Mouse (Mus musculus) right cerebral cortex, postnatal 25 days (tissue): ENCODE measurements around the gene Phf21b.
"Not testable (repeated sequence)": the region's sequence is repeated elsewhere in the genome, so short reads cannot be mapped to it uniquely, and the experiment has no call there.

ENCODE experiments used
- DNase-seq: peaks from one replicate; pipeline ENCODE4 v3.0.0; 2022

Phf21b gene

DNA sequence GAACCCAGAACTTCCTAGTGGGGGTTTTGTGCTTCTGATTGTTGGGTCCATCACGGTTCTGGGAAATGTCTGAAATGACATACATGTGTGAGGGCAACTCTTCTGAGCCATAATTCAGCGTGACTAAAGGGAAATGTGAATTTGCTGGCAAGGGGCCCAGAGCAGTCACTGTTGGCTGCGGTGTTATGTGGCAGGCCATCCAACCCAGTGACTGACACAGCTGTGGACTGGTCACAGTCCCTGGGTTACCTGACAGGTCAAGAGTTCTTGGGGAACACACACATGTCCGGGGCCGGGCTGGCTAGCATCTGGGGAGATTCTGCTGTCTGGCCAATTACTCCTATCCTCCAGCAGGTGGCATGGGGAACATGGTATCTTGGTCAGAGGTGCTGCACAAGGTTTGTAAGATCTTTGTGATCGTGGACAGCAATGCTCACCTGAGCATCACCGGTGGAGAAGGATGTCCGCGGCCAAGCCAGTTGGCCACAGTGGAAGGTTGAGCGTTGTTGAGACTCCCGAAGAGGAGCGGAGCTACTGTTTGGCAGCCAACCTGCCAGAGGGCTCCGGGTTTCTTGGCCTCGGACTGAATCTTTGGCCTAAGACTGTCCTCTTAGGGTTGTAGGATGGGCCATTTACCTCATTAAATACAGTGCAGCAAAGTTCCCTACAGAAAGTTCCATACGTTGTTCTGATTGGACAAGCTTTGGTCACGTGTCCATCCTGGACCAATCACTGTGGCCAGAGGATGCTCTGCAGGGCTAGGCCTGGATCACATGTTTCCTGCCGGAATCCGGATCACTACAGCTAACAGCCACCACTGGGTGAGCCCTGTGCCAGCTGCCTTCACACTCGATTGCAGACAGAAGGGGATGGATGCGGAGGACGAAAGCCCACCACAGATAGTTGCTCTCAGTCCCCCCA is 83.4 kb downstream of the Phf21b start:
- no peak for DNase-seq

DNA sequence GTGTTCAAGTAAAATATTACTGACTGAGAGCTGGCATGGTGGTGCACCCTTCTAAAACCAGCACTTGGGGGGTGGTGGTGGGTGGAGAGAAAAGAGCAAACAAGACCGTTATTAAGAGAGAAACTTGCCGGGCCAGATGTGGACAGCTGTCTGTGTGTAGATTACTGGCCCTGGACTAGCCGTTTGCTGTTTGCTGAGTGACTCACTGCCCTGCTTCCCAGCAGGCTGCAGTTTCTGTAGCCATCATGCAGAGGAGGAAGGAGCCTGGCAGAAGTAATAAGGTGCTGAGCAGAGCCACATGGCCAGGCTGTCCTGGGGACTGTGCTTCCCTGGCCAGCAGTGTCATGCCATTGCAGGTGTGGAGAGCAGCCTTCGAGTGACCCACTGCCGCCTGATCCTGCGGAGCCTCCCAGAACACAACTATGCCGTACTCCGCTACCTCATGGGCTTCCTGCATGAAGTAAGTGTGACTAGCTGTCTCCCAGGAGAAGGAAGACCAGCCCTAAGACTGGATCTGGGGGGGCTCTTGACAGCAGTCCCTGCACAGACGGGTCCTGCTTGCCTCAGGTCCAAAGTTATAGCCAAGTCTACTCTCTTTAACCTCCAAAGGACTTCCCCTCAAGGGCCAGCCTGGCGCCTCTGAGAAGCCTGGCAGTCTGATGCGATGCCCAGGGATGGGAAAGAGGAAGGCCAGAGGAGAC is 86.1 kb downstream of the Phf21b start:
- DNase-seq: no peak

DNA sequence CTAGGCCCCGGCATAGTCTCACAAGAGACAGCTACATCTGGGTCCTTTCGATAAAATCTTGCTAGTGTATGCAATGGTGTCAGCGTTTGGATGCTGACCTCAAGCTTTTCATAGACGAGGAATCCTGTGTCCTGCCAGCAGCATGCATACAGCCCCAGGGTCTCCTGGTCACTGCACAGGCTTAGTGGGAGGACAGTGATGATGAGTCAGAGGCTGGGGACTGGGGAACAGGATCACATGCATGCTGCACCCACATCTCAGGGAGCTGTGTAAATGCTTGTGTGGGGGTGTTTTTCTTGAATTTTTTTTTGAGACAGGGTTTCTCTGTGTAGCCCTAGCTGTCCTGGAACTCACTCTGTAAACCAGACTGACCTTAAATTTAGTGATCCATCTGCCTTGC is 87.3 kb downstream of the Phf21b start:
- DNase-seq: not testable (repeated sequence)

DNA sequence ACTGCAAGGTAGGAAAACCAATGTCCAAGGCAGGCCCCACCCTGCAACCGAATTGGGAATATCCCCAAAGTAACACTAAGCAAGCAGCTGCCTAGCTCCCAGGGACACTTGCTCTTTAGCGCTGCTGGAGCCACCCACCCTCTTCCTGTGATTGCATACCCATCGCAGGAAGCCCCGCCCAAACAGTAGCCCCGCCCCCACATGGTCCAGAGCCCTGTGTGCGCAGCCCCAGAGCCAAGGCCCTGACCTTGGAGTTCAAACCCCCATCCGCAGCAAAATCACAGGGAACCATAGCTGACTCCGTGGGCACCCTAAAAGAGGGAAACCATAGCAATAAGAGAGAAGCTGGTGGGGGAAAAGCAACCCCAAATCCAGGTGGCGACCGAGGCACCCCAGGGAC is 89.2 kb downstream of the Phf21b start:
- no peak for DNase-seq

DNA sequence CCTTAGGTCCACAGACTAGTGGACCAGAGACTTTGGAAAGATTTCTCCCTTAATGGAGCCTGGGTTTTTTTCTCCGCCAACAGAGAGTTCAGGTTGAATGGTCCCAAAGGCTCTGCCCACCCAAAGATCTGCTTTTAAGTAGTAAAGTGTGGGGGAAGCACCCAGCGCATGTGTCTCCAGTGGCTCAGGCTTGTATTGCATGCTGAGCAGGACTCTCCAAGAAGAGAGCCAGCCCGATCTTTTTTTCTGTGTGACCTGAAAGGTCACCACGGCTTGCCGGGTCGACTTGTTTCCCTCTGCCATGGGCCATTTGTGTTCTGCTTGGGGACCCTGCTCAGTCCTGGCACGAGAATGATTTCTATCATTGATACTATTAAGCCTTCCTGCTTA is 92.4 kb downstream of the Phf21b start:
- no peak for DNase-seq

DNA sequence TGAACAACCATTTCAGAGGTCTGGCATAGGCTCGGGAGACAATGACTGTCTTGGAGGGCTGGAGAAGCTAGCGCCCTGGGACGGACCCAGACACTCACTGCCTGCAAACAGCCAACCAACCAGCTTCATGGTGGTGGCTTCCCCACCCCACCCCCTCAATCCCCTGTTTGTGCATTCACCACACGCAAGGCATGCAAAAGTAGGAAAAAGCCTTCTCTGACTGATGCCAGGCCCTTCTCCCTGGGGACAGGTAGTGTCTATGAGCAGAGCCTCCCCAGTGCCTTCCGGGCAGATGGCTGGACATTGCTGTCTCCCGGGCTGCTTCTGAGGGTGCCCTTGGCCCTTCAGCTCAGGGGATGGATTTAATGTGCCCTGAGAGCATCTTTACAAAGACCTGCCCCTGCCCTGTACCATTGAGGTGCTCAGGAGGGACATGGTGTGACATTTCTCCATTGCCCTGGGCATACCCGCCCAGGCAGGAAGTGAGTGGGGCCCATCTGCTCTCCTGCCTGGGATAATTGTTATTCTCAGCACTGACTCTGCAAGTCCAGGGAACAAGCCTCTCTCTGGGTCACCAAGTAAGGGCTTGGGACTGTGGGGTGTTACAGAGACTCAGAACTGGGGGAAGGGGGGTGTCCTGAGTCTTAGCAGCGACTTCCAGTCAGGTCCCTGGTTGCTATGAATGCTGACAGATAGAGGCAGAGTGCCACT is 93.0 kb downstream of the Phf21b start:
- no peak for DNase-seq

DNA sequence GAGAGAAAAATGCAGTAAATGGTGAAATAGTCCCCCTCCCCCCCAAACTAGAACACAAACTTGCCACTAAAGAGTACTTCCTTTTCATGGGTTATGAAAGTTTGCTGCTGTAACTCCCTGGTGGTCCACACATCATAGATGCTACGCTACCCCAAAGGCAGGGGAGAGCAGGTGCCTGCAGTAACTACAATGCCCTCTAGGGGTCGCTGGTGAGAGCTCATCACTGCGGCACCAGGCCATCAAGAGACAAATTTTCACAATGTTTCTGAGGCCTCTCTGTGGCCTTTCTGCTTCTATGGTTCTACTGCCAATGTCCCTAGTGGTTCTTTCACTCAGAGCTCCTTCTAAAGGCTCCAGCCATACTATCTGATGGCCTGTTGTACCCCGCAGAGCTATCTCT is 97.4 kb downstream of the Phf21b start:
- DNase-seq: no peak

DNA sequence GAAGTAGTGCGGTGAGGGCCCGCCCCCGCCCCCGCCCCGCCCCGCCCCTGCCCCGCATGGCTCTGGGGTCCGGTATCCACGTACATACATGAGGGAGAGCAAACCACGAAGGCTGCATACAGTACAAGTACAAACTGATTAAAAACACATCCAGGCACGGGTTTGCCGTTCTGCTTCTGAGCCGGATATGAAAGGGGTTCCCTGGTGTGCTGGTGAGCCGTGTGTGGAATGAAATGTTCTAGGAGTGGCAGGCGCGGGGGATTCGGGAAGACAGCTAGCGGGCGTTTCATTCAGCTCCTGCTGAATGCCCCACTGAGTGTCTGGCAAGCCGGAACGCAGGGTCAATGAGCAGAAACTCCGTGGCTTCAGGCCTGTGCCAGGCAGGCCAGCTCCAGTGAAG is 99.4 kb downstream of the Phf21b start:
- peak; percentile 22 for DNase-seq

DNA sequence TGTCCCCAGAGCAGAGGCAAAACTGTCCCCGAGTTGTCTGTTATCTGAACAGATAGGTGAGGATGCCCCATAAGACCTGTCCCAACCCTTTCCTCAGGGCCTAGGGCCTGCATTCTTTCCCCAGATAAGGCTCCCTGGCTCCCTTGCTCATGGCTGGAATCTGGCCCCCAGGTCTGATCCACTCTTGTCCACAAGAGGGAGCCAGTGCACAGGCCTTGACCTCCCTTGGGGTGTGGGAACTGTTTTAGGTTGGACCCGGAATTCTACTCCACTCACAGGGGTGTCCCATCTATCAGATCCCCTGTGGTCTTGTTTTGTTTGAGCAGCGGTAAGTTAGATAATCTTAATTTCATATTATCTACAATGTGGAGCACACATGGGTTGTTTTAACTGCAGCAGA is 100.9 kb downstream of the Phf21b start:
- DNase-seq: peak; percentile 61

DNA sequence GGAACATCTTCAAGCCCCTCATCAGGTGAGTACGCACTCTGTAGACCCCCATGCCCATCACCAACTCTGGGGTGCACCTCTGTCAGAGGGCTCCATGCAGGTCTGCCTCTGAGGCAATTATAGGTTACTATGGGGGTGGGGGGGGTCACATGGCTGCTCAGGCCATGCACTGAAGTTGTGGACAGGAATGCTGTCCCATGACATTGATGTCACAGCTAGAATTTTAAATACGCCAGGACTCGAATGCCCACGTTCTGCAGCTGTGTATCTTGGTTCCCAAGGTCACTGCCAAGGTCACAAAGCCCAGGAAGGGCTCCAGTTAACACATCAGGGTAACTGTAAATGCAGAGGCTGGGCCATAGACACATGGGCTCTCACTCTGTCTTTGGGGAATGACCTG is 110.0 kb downstream of the Phf21b start:
- DNase-seq: no peak

DNA sequence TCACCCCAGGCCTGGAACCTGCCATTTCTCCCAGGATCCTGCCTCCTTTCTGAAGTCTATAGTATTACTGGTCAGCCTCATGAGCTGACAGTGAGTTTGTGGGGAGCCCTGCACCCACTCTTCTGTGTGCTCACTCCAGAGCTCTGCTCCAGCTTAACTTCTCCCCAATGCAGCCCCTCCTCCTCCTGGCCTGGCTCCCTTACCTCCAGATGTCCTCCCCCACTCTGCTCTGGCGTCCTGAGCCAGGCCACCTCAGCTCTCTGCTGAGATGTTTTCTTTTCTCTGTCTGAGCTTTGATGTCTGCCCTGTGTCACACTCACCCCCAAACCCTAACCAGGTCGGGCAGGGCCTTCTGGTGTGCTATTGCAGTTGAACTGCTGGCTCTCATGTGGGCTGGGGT is 111.5 kb downstream of the Phf21b start:
- no peak for DNase-seq

DNA sequence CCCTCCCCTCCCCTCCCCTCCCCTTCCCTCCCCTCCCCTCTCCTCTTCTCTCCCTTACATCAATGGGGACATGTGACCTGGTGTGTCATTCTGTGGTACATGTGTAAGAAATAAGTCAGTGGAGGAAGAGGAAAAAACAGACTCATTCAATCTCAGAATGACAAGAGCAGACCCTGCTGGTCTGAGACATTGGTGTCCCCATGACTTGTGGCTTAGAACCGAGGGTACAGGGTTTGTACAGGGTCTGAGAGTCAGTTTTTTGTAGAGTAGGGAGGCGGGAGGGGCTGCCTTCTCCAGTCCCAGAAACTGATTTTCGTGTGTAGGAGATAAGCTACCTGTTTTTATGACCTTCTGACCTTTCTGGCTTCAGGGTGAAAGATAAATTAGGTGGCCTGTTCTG is 112.5 kb downstream of the Phf21b start:
- DNase-seq: no peak

DNA sequence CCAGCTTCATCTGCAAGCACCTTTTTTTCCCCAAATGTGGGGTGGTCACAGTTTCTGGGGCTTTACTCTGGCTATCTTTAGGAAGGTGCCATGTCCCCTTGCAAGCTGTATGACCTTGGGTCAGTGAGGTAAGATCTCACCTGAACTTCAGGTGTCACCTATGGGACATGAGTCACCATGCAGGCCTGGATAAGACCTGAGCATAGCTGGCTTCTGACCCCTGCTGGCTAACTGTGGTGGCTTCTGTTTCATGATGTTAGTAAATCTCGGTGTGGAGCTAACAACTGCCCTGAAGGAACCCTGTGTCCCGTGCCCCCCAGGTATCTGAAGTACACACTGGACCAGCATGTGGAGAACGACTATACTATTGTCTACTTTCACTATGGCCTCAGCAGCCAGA is 114.3 kb downstream of the Phf21b start:
- DNase-seq: no peak

DNA sequence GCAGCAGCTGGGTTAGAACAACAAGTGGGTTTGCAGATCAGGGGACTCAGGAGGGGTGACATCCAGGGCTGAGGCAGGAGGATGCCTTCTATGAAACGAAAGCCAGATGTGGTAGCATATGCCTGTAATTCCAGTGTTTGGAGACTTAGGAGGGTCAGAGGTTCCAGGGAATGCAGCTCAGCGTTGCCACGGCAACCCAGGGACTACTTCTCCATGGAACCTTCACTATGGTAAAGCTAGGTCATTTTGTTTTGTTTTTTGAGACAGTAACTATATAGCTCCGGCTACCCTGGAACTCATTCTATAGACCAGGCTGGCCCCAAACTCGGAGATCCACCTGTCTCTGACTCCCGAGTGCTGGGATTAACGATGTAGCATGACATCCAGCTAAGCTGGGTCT is 117.6 kb downstream of the Phf21b start:
- no peak for DNase-seq

DNA sequence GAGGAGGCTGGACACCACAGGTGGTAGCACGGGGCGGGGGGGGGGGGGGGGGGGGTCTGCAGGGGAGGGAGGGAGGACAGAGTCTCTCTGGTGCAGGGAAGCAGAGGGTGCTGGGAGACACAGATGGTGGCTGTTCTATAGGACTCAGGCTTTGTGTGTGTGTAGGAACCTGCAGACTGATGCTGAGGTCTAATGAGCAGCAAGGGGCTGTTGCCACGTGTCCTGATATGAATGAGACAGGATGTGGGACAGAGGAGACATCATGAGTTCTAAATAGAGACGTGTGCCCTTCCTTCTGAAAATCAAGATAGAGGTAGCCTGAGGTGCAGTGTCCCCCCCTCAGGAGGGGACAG is 118.9 kb downstream of the Phf21b start:
- DNase-seq: no peak

DNA sequence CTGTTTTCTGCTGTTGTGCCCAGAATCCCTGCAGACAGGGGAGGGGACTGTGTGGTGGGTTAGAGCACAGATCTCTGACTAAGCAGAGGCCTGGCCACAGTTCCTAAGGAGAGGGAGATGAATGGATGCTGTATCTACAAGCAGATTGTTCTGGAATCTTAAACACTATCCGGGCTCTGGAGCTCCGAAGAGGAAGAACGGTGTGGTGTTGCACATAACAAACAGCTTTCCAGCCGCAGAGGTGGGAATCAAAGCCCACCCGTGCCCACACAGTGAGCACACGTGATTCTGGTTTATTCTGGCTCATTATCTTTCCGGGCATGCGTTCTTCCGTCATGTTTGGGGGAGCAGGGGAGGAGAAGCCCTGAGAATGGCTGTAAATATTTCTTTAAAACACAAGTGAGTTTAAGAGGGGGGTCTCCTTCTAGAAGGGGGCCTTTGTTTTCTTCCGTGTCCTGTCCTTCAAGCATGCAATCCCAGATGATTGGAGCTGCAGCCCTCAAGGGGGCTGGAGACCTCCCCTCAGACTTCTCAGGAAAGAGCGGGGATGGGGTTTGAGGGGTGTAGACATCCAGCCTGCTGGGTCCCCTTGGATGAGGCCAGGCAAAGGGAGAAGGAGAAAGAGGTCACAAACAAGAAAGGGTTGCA is 119.4 kb downstream of the Phf21b start:
- DNase-seq: no peak
